In genomic region chr6:83193571-83193970, GRCm38 (mm10) we compare ENCODE assay signal across 22 mouse cellular contexts. TPM values are rescaled to one million over a fixed set of nuclear protein-coding genes. Genes with fewer than 3 reads are reported as not detected.
DNase-seq lines count a peak whose midpoint lies in the region; TF ChIP-seq lines count a peak whose summit lies in the region.
"Had no signal": no experiment of that assay in that cellular context is flagged by ENCODE, and none has a peak within 500 bp of the region (broad histone marks: within the 10 kb centered on the region; RNA-seq: fewer than 3 reads in every experiment).

No protein-coding gene starts in this region.

- TF ChIP-seq POLR2A in thymus, adult 2 months (IDR thresholded peaks at IDR 0.05; ENCODE audit: control insufficient read depth, extremely low read depth, insufficient read depth, low read length, poor library complexity) = no peak

- H3K27ac ChIP-seq in thymus, adult 2 months (ENCODE audit: control insufficient read depth, insufficient read depth, low read length) = no peak overlapping the region
- H3K27ac ChIP-seq: embryonic facial prominence, embryonic 12.5 days; embryonic facial prominence, embryonic 15.5 days; gastrocnemius, adult 2 months; hindbrain, embryonic 12.5 days; hindbrain, embryonic 15.5 days had no signal

- peaks cover 49% of the 10 kb centered on the region for H3K36me3 ChIP-seq in thymus, adult 2 months (ENCODE audit: control insufficient read depth, insufficient read depth, low read length)

- no peak overlapping the region for H3K4me3 ChIP-seq in thymus, adult 2 months (ENCODE audit: control insufficient read depth, insufficient read depth, low read length)
- H3K4me3 ChIP-seq: embryonic facial prominence, embryonic 12.5 days; embryonic facial prominence, embryonic 15.5 days; gastrocnemius, adult 2 months; hindbrain, embryonic 12.5 days; hindbrain, embryonic 15.5 days had no signal

- WGBS in thymus, adult 2 months = 22% methylated on average over 7 of the region's 7 CpGs

- no peaks in the 10 kb centered on the region for H3K27me3 ChIP-seq in thymus, adult 2 months (ENCODE audit: control insufficient read depth, insufficient read depth, low read length)
- H3K27me3 ChIP-seq: embryonic facial prominence, embryonic 12.5 days; embryonic facial prominence, embryonic 15.5 days; hindbrain, embryonic 12.5 days; hindbrain, embryonic 15.5 days had no signal

- DNase-seq in thymus, adult 2 months = peak; percentile 31
- DNase-seq in thymus, adult 18-20 months = no peak
- peak; percentile 38 for DNase-seq in thymus, postnatal 14 days
- DNase-seq in thymus, postnatal 4 days = peak; percentile 50
- no peak for DNase-seq in adrenal gland, postnatal 10 days
- no peak for DNase-seq in Muller cell, postnatal 12 days (ENCODE audit: inconsistent ontology term)
- DNase-seq: adrenal gland, adult 8-10 months; adrenal gland, postnatal 36 days; forebrain, postnatal 0 days; gastrocnemius, adult 2 months; gastrocnemius, postnatal 14 days had no signal

- no peaks in the 10 kb centered on the region; the same call in 1 of the 2 replicates for H3K4me1 ChIP-seq in thymus, adult 2 months (replicated peaks; ENCODE audit: control insufficient read depth, insufficient read depth, low read length)
- H3K4me1 ChIP-seq: embryonic facial prominence, embryonic 12.5 days had no signal

- TF ChIP-seq CTCF in thymus, adult 2 months (IDR thresholded peaks at IDR 0.05; ENCODE audit: borderline replicate concordance, control insufficient read depth, extremely low read depth, insufficient read depth, low read length, poor library complexity) = no peak

RNA-seq across cellular contexts. Expression of gene Slc4a5, which starts 26.1 kb away (rescaled TPM):
- 0.57 and 0.62 TPM in 2 replicates for polyA plus RNA-seq in thymus, adult 2 months (2012; rRNA removed)
- total RNA-seq in adrenal gland, postnatal 10 days (2021) = under 1 TPM; 0.12 to 0.15 TPM
- total RNA-seq: common myeloid progenitor, adult 5-6 weeks; gastrocnemius, adult 2 months; gastrocnemius, postnatal 14 days; heart, adult 8-10 months; heart, postnatal 25 days; hematopoietic stem cell, adult 5-6 weeks had no signal

RNA-seq across cellular contexts. Expression of gene Dctn1, which starts 27.9 kb away (rescaled TPM):
- polyA plus RNA-seq in thymus, adult 2 months (2012; rRNA removed) = 166 and 167 TPM in 2 replicates
- 100 to 1,000 TPM; 101 to 119 TPM for total RNA-seq in adrenal gland, postnatal 10 days (2021)

RNA-seq across cellular contexts. Expression of gene 1700003E16Rik, which starts 37.4 kb away (rescaled TPM):
- 0.19 and 0.38 TPM in 2 replicates for polyA plus RNA-seq in thymus, adult 2 months (2012; rRNA removed)
- under 1 TPM; 0.24 to 0.39 TPM for total RNA-seq in adrenal gland, postnatal 10 days (2021)
- total RNA-seq: common myeloid progenitor, adult 5-6 weeks; gastrocnemius, postnatal 14 days; gastrocnemius, postnatal 4 days had no signal
- polyA plus RNA-seq: activated CD4-positive, CD25-positive, alpha-beta regulatory T cell, adult 4 months; CD4-positive, CD25-positive, alpha-beta regulatory T cell, adult 4 months had no signal

RNA-seq across cellular contexts. Expression of gene Wdr54, which starts 37.4 kb away (rescaled TPM):
- 0.80 and 0.89 TPM in 2 replicates for polyA plus RNA-seq in thymus, adult 2 months (2012; rRNA removed)
- 1 to 10 TPM; 2.0 to 2.2 TPM for total RNA-seq in adrenal gland, postnatal 10 days (2021)
- total RNA-seq: common myeloid progenitor, adult 5-6 weeks had no signal

RNA-seq across cellular contexts. Expression of gene Rtkn, which starts 58.3 kb away (rescaled TPM):
- 40.5 and 41.3 TPM in 2 replicates for polyA plus RNA-seq in thymus, adult 2 months (2012; rRNA removed)
- 10 to 100 TPM; 10.9 to 19.8 TPM for total RNA-seq in adrenal gland, postnatal 10 days (2021)
- polyA plus RNA-seq: activated CD4-positive, CD25-positive, alpha-beta regulatory T cell, adult 4 months had no signal

Comparison
In these comparisons a context has a peak if more than half of its experiments do, and no peak if none do; other contexts are left out.
1. DNase-seq: peak in thymus, adult 2 months (single experiment), thymus, postnatal 14 days (single experiment) and thymus, postnatal 4 days (single experiment); none in thymus, adult 18-20 months (0 of 2), adrenal gland, postnatal 10 days (single experiment) and Muller cell, postnatal 12 days (single experiment).